Comparison of ENCODE assay signal across 7 mouse cellular contexts in genomic region chr11:69088856-69089615, GRCm38 (mm10). TPM values are rescaled to one million over a fixed set of nuclear protein-coding genes. Genes with fewer than 3 reads are reported as not detected.
DNase-seq lines count a peak whose midpoint lies in the region; ATAC-seq and TF ChIP-seq lines count a peak whose summit lies in the region.

No protein-coding gene starts in this region.

- TF ChIP-seq EP300 in lung, postnatal 0 days (IDR thresholded peaks at IDR 0.05): no peak

- DNase-seq in lung, postnatal 0 days (ENCODE audit: low spot score): peak; percentile 61
- no peak for DNase-seq in lung, postnatal 10 days
- peak; percentile 63 for DNase-seq in c-Kit-negative CD71-positive TER-119-positive erythroid progenitor cells, embryonic 14.5 days (ENCODE audit: low read depth, low spot score)
- peak; percentile 65 to 66 for DNase-seq in spleen, postnatal 10 days (ENCODE audit: low spot score in 2 of 2)
- DNase-seq in ovary, postnatal 36 days (ENCODE audit: low spot score): no peak

- peak overlapping the region; percentile 97 for H3K27ac ChIP-seq in lung, postnatal 0 days (ENCODE audit: low read length)
- H3K27ac ChIP-seq in liver, embryonic 12.5 days: peak overlapping the region; percentile 96

- WGBS in lung, postnatal 0 days: 10% methylated on average over 22 of the region's 25 CpGs
- 6% methylated on average over 25 of the region's 25 CpGs for WGBS in liver, embryonic 12.5 days (ENCODE audit: insufficient replicate concordance)

- peak overlapping the region; percentile 99 for H3K4me3 ChIP-seq in lung, postnatal 0 days (ENCODE audit: low read depth, low read length)
- peak overlapping the region; percentile 100 for H3K4me3 ChIP-seq in liver, embryonic 12.5 days

- peak overlapping the region; percentile 91 for H3K4me2 ChIP-seq in lung, postnatal 0 days (replicated peaks; ENCODE audit: low read depth, low read length)
- peak overlapping the region; percentile 98 for H3K4me2 ChIP-seq in liver, embryonic 12.5 days

- H3K9me3 ChIP-seq in lung, postnatal 0 days (ENCODE audit: low read length): no peaks in the 10 kb centered on the region
- H3K9me3 ChIP-seq in liver, embryonic 12.5 days (replicated peaks): no peaks in the 10 kb centered on the region

- H3K9ac ChIP-seq in lung, postnatal 0 days (replicated peaks; ENCODE audit: low read depth): peak overlapping the region; percentile 100
- H3K9ac ChIP-seq in liver, embryonic 12.5 days: peak overlapping the region; percentile 100

- TF ChIP-seq CTCF in lung, postnatal 0 days (IDR thresholded peaks at IDR 0.05): no peak

- peak; percentile 20 for ATAC-seq in lung, postnatal 0 days
- peak; percentile 12; the same call in 1 of the 2 replicates for ATAC-seq in granulocyte monocyte progenitor cell, adult 5-6 weeks (replicated peaks; ENCODE audit: poor library complexity, severe bottlenecking)
- peak; percentile 87 for ATAC-seq in liver, embryonic 12.5 days

- H3K36me3 ChIP-seq in lung, postnatal 0 days (ENCODE audit: insufficient read depth, low read length): 0 out of 2 replicates have a peak, but pooled peaks cover 4% of the 10 kb centered on the region
- H3K36me3 ChIP-seq in liver, embryonic 12.5 days: peaks cover 30% of the 10 kb centered on the region

- H3K27me3 ChIP-seq in lung, postnatal 0 days (replicated peaks; ENCODE audit: insufficient read depth, low read length): no peaks in the 10 kb centered on the region
- no peaks in the 10 kb centered on the region for H3K27me3 ChIP-seq in liver, embryonic 12.5 days (replicated peaks)

- H3K4me1 ChIP-seq in lung, postnatal 0 days (ENCODE audit: insufficient read depth, low read depth, low read length): peaks cover 10% of the 10 kb centered on the region
- peaks cover 61% of the 10 kb centered on the region for H3K4me1 ChIP-seq in liver, embryonic 12.5 days

RNA-seq across cellular contexts. Expression of gene Vamp2, which starts 0.7 kb away (rescaled TPM):
- polyA plus RNA-seq in lung, postnatal 0 days (2015; fragmentation: Nextera tagmentation; extraction: Ambion mirVana): 45.0 and 50.6 TPM in 2 replicates
- total RNA-seq in granulocyte monocyte progenitor cell, adult 5-6 weeks (2014; fragmentation: Nextera tagmentation): 59.2 and 63.1 TPM in 2 replicates
- total RNA-seq in granulocyte monocyte progenitor cell, adult 5-6 weeks (2017): 7.2 and 8.6 TPM in 2 replicates
- polyA plus RNA-seq in liver, embryonic 12.5 days (2016; fragmentation: Nextera tagmentation; extraction: Ambion mirVana): 26.3 and 27.5 TPM in 2 replicates

RNA-seq across cellular contexts. Expression of gene Per1, which starts 6.0 kb away (rescaled TPM):
- polyA plus RNA-seq in lung, postnatal 0 days (2015; fragmentation: Nextera tagmentation; extraction: Ambion mirVana): 16.6 and 30.0 TPM in 2 replicates
- 10.3 and 11.7 TPM in 2 replicates for total RNA-seq in granulocyte monocyte progenitor cell, adult 5-6 weeks (2014; fragmentation: Nextera tagmentation)
- total RNA-seq in granulocyte monocyte progenitor cell, adult 5-6 weeks (2017): 9.4 and 9.8 TPM in 2 replicates
- 2.5 and 4.0 TPM in 2 replicates for polyA plus RNA-seq in liver, embryonic 12.5 days (2016; fragmentation: Nextera tagmentation; extraction: Ambion mirVana)

RNA-seq across cellular contexts. Expression of gene Tmem107, which starts 18.4 kb away (rescaled TPM):
- polyA plus RNA-seq in lung, postnatal 0 days (2015; fragmentation: Nextera tagmentation; extraction: Ambion mirVana): 62.9 and 70.0 TPM in 2 replicates
- 15.1 and 48.9 TPM in 2 replicates for total RNA-seq in granulocyte monocyte progenitor cell, adult 5-6 weeks (2014; fragmentation: Nextera tagmentation)
- 10.4 and 24.9 TPM in 2 replicates for total RNA-seq in granulocyte monocyte progenitor cell, adult 5-6 weeks (2017)
- 32.0 and 34.8 TPM in 2 replicates for polyA plus RNA-seq in liver, embryonic 12.5 days (2016; fragmentation: Nextera tagmentation; extraction: Ambion mirVana)

RNA-seq across cellular contexts. Expression of gene Borcs6, which starts 29.5 kb away (rescaled TPM):
- 20.1 and 21.9 TPM in 2 replicates for polyA plus RNA-seq in lung, postnatal 0 days (2015; fragmentation: Nextera tagmentation; extraction: Ambion mirVana)
- 2.0 and 11.4 TPM in 2 replicates for total RNA-seq in granulocyte monocyte progenitor cell, adult 5-6 weeks (2014; fragmentation: Nextera tagmentation)
- 9.4 TPM in 2 replicates for total RNA-seq in granulocyte monocyte progenitor cell, adult 5-6 weeks (2017)
- polyA plus RNA-seq in liver, embryonic 12.5 days (2016; fragmentation: Nextera tagmentation; extraction: Ambion mirVana): 5.3 and 6.1 TPM in 2 replicates

RNA-seq across cellular contexts. Expression of gene Hes7, which starts 31.2 kb away (rescaled TPM):
- polyA plus RNA-seq in lung, postnatal 0 days (2015; fragmentation: Nextera tagmentation; extraction: Ambion mirVana): 0.38 and 0.49 TPM in 2 replicates
- not detected in 2 replicates for total RNA-seq in granulocyte monocyte progenitor cell, adult 5-6 weeks (2014; fragmentation: Nextera tagmentation)
- not detected in 2 replicates for total RNA-seq in granulocyte monocyte progenitor cell, adult 5-6 weeks (2017)
- 0.44 and 0.46 TPM in 2 replicates for polyA plus RNA-seq in liver, embryonic 12.5 days (2016; fragmentation: Nextera tagmentation; extraction: Ambion mirVana)

Comparison
In these comparisons a context has a peak if more than half of its experiments do, and no peak if none do; other contexts are left out.
1. DNase-seq: peak in lung, postnatal 0 days (single experiment), c-Kit-negative CD71-positive TER-119-positive erythroid progenitor cells, embryonic 14.5 days (single experiment) and spleen, postnatal 10 days (2 of 2); none in lung, postnatal 10 days (single experiment) and ovary, postnatal 36 days (single experiment).
2. ATAC-seq: peak in every context shown above with its lines; median percentile 87 in liver, embryonic 12.5 days; 20 in lung, postnatal 0 days; 12 in granulocyte monocyte progenitor cell, adult 5-6 weeks.